Mouse (Mus musculus) olfactory bulb, adult 2 months (tissue): ENCODE results near the gene Plcd1.

ENCODE experiments used
- CTCF ChIP-seq: fragments of 200-500 bp; IDR thresholded peaks from 2 replicates; pipeline ENCODE4 v1.5.1; 2012; ENCODE audit warnings: low read depth, mild to moderate bottlenecking, low read length, moderate library complexity; ENCODE audit not compliant: insufficient read depth
- POLR2A ChIP-seq: fragments of 200-500 bp; IDR thresholded peaks from 2 replicates; pipeline ENCODE4 v1.6.1; 2012; ENCODE audit warnings: mild to moderate bottlenecking, low read depth, low read length, moderate library complexity; ENCODE audit not compliant: insufficient read depth

DNA sequence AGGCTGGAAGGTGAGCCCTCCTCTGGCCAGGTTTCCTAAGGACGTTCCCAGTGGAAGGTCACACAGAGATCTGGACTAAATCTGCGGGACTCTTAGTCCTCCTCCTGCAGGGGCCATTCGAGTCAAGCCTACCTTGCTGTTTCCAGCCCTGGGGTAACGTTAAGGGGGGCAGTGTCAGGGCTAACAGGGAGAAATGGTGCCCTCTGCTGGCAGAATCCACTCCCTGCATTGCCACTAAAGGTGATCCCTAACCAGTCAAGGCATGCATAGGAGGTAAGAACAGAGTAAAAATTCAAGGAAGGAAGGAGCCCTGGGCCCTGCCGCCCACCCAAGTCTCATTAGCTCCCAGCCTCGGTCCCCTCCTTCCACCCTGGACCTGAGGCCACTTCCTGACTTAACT is 25.7 kb downstream of the Plcd1 start:
- TF ChIP-seq CTCF: peak; percentile 93
- no peak for TF ChIP-seq POLR2A
